Mouse (Mus musculus) cerebellum, adult 2 months (tissue): ENCODE data around the gene Btbd18. TPM values are rescaled to one million over a fixed set of nuclear protein-coding genes. Genes with fewer than 3 reads are reported as not detected.
A peak's percentile ranks its signal among the peaks of the same experiment; 100 is the strongest.

ENCODE experiments used
- DNase-seq, 2 experiments: peaks; one replicate each; pipeline ENCODE4 v3.0.0; 2021
- H3K27ac ChIP-seq: fragments of 200-500 bp; 2 replicates; pipeline ENCODE4 v1.5.1; 2012; ENCODE audit warnings: low read length, control low read depth, inconsistent platforms; ENCODE audit not compliant: insufficient read depth
- H3K27me3 ChIP-seq: fragments of 200-500 bp; 2 replicates; pipeline ENCODE4 v1.6.1; 2012; ENCODE audit warnings: inconsistent platforms, mild to moderate bottlenecking, low read length, moderate library complexity; ENCODE audit not compliant: control insufficient read depth, insufficient read depth
- H3K4me1 ChIP-seq: fragments of 200-500 bp; 2 replicates; pipeline ENCODE4 v1.6.1; 2011; ENCODE audit warnings: low read length; ENCODE audit not compliant: control insufficient read depth, insufficient read depth
- H3K4me3 ChIP-seq: fragments of 200-500 bp; replicated peaks from 2 replicates; pipeline ENCODE3; 2011; ENCODE audit warnings: mild to moderate bottlenecking, low read depth, low read length, control low read depth; ENCODE audit not compliant: insufficient read depth
- CTCF ChIP-seq: fragments of 200-500 bp; IDR thresholded peaks from 2 replicates; pipeline ENCODE4 v1.5.1; 2011; ENCODE audit warnings: low read depth, mild to moderate bottlenecking, control low read depth, low read length, moderate library complexity, borderline replicate concordance; ENCODE audit not compliant: insufficient read depth
- POLR2A ChIP-seq: fragments of 200-500 bp; IDR thresholded peaks from 2 replicates; pipeline ENCODE4 v1.6.1; 2011; ENCODE audit warnings: low read length, control low read depth, borderline replicate concordance; ENCODE audit not compliant: insufficient read depth
- WGBS: fragments of 180-500 bp; shearing (Covaris S2); methylation state at CpG from one replicate; pipeline ENCODE4 v1.1.7; 2018; 5-methylcytosine and 5-hydroxymethylcytosine counted together
- polyA plus RNA-seq: library from polyadenylated mRNA; depleted of rRNA; stranded (reverse); fragments of >200 nt; gene quantifications from 2 replicates; pipeline ENCODE4 v1.2.3, GENCODE M21; 2012

The Btbd18 gene
- polyA plus RNA-seq, 1 experiment, result not detected

DNA sequence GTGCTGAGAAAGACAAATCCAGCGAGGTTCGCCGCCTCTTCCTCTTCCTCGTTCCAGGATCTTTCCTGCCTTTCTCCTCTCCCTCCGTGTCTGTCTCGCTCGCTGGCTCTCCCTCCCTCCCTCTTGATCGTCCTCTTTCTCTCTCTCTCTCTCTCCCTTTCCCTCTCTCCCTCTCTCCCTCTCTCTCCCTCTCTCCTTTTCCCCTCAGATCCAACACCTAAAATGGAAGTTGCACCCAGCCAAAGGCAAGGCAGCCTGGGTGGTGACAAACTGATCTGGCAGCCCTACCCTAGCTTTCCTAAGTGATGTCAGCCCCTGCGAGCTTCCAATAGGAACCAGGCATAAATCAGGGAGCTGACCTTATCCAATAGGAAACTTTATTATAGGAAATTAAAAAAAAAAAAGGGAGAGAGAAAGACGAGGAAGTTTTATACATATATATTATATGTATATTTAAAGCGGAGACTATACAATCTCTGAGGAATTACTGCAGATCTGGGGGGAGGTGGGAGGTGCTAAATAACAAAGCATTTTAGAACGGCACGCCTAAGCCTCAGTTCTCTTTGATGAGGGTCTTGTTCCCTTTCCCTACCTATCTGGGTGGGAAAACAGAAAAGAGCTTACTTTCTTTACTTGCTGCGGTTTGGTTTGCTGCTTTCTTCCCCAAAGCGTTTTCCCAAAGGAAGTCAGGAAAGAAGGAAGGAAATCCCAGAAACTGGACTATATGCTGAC is 8.2 kb upstream of the Btbd18 start, which contains the start of gene Ctnnd1:
Gene Ctnnd1, minus strand, starts transcription at position 302 of the 732 bp plus-strand sequence.
- peak within 1 kb of the TSS; percentile 88 for H3K4me3 ChIP-seq
- TF ChIP-seq CTCF (no peak), POLR2A (peak; percentile 90; the same call in 1 of the 2 replicates)
- DNase-seq, result peak; percentile 85 to 93
- H3K4me1 ChIP-seq, result no peaks in the 10 kb centered on the region; the same call in 1 of the 2 replicates
- peak within 1 kb of the TSS; percentile 99 for H3K27ac ChIP-seq
- no peaks in the 10 kb centered on the region for H3K27me3 ChIP-seq
- under 1% methylated on average over 15 of the region's 15 CpGs for WGBS

GRCm38 (mm10) chr2:84653354-84653753 is 5.5 kb upstream of the Btbd18 start:
- Histone ChIP-seq H3K4me1 (no peaks in the 10 kb centered on the region; the same call in 1 of the 2 replicates), H3K4me3 (no peak overlapping the region), H3K27ac (no peak overlapping the region), H3K27me3 (no peaks in the 10 kb centered on the region)
- TF ChIP-seq POLR2A (no peak), CTCF (no peak)
- no peak for DNase-seq

GRCm38 (mm10) chr2:84655864-84656263 is 3.0 kb upstream of the Btbd18 start:
- no peak for TF ChIP-seq CTCF
- no peak for TF ChIP-seq POLR2A
- WGBS, result 65% methylated on average over 1 of the region's 1 CpGs
- H3K4me1 ChIP-seq, result no peaks in the 10 kb centered on the region
- DNase-seq, result no peak
- H3K27ac ChIP-seq, result no peak overlapping the region
- no peaks in the 10 kb centered on the region for H3K27me3 ChIP-seq
- no peak overlapping the region for H3K4me3 ChIP-seq

DNA sequence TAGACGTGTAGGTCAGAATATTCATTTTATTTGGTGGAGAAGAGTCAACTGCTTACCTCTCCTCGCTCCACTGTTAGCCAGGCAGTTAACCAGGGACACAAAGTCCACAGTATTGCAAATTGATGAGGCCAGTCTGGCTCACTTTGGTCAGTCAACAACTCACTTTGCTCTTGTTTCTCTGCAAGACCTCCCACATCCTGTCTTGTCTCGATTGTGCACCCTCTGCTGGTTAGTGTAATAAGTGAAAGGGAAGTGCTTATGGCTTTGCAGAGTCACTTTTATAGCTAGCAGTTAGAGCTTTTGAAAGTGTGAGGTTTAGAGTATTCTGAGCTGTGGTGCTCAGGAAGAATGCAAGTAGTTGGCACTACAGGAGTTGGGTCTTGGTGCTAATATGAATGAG is 1.4 kb downstream of the Btbd18 start:
- H3K27ac ChIP-seq, result no peak overlapping the region
- H3K4me1 ChIP-seq, result no peaks in the 10 kb centered on the region
- DNase-seq, result no peak
- no peak overlapping the region for H3K4me3 ChIP-seq
- 48% methylated on average over 3 of the region's 3 CpGs for WGBS
- TF ChIP-seq POLR2A, result no peak
- no peak for TF ChIP-seq CTCF
- H3K27me3 ChIP-seq, result no peaks in the 10 kb centered on the region

- Histone ChIP-seq H3K4me3 (no peak overlapping the region), H3K27ac (no peak overlapping the region), H3K4me1 (no peaks in the 10 kb centered on the region), H3K27me3 (no peaks in the 10 kb centered on the region)
- WGBS, result 19% methylated on average over 2 of the region's 2 CpGs
- TF ChIP-seq CTCF (no peak), POLR2A (no peak)
- no peak for DNase-seq
Observed at GRCm38 (mm10) chr2:84662866-84663265, 4.0 kb downstream of the Btbd18 start.

DNA sequence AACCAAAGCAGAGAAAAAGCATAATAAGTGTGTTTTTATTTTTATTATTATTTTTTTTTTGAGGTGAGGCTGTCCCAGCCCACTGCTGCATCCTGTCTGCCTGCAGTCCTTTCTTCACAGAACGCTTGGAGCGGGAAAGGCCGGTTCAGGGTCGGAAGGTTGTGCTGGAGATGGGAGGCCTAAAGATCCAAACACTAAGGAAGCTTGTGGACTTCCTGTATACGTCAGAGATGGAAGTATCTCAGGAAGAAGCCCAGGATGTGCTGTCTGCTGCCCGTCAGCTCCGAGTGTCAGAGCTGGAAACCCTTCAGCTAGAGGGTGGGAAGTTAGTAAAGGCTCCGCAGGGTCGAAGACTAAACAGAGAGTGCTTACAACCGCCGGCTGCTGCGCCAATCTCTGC is 7.2 kb downstream of the Btbd18 start:
- WGBS, result 72% methylated on average over 12 of the region's 12 CpGs
- TF ChIP-seq CTCF (no peak), POLR2A (no peak)
- peaks cover 2% of the 10 kb centered on the region; the same call in 1 of the 2 replicates for H3K4me1 ChIP-seq

GRCm38 (mm10) chr2:84669828-84670568 is 11.1 kb downstream of the Btbd18 start:
- Histone ChIP-seq H3K4me1 (peaks cover 2% of the 10 kb centered on the region; the same call in 1 of the 2 replicates), H3K4me3 (peak overlapping the region; percentile 90), H3K27me3 (no peaks in the 10 kb centered on the region), H3K27ac (peak overlapping the region; percentile 35)
- WGBS, result 1% methylated on average over 39 of the region's 39 CpGs
- peak in 1 of 2 experiments; percentile 59 for DNase-seq
- TF ChIP-seq CTCF (no peak), POLR2A (no peak)

More for the DNA sequence above, 7.2 kb downstream of the Btbd18 start:
- H3K27me3 ChIP-seq, result no peaks in the 10 kb centered on the region
- no peak overlapping the region for H3K4me3 ChIP-seq
- H3K27ac ChIP-seq, result no peak overlapping the region
- no peak for DNase-seq
